Mouse (Mus musculus) heart, adult 18-20 months (tissue): ENCODE results near the gene Smim23. TPM values are rescaled to one million over a fixed set of nuclear protein-coding genes. Genes with fewer than 3 reads are reported as not detected.

Source experiments
- DNase-seq, 2 experiments: peaks; one replicate each; pipeline ENCODE4 v3.0.0; 2021 to 2022; ENCODE audit warnings: mixed read lengths in 1 of 2
- long read RNA-seq, 2 experiments: library from polyadenylated mRNA; stranded (forward); transcript quantifications; one replicate each; pipeline ENCODE4 v2.0.0; 2021
- total RNA-seq, 2 experiments: library from RNA; stranded (reverse); gene quantifications; 2 replicates each; pipeline ENCODE4 v1.2.3; 2021

The Smim23 gene
- not detected for total RNA-seq
- long read RNA-seq, experiment 1: 0 reads
- long read RNA-seq, experiment 2: 0 reads

DNA sequence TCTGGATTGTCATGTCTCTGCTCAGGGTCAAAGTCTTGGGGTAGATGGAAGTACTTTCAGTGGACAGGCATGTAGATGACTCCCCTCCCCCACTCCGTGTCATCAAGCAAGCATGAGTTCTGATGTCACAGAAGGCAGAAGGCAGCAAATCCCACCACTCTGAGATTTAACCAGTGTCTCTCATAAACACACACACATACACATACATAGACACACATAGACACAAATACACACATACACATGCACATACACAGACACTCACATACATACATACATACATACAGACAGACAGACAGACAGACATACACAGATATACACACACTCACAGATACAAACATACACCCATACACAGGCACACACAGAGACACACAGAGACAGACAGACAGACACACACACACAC lies at the start of gene Smim23:
Gene Smim23, minus strand, starts transcription at position 101 of the 400 bp plus-strand sequence.
- DNase-seq: no peak

DNA sequence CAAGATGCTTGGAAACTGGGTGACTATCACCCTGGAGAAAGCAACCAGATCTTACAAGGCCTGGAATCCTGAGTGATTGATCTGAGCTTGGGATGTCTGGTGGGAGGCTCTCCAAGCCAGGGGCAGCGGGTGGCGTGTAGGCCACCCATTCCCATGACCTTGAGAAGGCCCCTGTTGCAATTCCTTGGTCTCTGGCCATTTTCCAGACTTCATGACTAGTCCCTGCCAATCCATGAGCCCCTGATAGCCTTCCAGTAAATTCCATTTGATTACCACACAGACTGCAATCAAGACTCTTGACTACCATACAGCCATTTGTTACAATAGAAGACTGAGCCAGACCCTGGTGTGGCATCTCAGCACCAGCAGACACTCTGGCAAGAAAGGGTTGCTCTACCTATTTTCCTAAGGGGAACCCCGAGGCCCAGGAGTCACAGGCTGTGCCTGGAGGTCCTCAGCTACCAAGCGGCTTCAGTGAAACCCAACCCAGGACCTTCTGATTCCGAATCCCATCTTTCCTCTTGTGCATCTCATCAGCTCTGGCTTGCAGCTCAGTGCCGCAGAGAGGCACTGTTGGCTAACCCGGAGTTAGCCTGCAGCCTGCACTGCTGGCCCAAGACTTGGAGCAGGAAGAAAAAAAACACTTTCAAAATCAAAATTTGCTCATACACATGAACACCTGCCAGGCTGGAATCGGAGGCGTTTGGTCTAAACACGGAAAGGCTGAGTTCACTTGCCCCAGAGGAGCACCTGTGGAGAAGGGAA lies 44.4 kb upstream of the Smim23 start:
- DNase-seq: no peak

DNA sequence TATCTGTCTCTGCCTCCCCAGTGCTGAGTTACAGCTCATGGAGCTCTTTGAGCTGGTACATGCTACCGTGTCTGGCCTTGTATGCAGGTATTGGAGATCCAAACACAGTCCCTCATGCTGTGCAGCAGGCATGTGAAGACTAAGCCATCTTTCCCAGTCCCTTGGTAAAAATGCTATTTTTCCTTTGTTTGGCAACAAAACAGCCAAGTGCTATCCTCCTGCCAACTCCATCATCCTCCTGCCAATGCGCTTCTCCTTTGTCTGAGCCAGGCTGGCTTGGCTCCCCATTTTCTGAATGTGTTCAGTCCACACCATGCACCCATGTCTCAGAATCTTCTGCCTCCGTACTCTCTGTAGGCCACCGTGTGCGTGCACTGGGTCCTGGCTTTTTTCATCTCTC lies 40.2 kb upstream of the Smim23 start:
- no peak for DNase-seq

DNA sequence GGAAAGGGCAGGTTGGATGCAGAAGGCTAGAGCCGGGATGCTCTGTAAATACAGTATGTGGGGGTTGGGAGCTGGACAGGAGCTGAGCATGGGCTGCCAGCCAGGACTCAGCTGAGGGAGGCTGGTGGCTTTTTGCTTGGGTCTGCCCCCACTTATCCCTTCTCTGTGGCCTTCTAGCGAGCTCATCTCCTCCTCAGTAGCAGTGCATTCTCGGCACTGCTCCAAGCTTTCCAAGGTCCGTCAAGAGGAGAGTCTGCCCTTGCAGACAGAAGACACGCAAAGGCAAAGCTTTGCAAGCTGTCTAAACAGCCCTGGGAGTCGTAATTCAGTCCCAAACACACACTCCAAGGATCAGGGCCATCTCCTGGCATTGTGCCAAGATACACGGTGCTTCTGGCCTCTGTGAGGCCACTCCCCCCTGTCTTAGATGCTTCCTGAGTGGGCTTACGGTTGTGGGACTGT lies 33.0 kb upstream of the Smim23 start:
- no peak for DNase-seq

DNA sequence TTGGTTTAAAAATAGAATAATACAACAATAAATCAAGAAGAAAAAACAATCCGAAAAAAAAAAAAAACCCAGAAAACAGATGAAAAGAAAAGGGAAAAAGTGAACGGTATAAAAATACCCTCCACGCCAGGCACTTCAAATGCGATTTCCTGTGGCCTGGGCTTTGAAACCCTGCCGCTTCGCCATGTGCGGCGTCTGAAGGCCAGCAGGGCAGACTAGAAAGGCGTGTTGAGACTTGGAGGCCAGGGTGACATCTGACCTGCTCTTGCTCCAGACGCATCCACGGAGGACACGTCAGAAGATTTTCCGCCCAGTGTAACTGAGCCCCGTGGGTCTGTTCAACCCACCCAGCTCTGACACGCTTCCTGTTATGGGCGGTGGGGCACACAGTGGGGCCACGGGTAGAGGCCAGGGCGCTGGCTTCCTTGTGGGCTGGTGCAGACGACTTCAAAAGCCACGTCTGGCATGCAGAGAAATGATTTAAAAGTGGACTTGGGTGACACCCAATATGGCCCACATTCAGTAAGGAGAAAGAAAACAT lies 22.3 kb upstream of the Smim23 start:
- no peak for DNase-seq

DNA sequence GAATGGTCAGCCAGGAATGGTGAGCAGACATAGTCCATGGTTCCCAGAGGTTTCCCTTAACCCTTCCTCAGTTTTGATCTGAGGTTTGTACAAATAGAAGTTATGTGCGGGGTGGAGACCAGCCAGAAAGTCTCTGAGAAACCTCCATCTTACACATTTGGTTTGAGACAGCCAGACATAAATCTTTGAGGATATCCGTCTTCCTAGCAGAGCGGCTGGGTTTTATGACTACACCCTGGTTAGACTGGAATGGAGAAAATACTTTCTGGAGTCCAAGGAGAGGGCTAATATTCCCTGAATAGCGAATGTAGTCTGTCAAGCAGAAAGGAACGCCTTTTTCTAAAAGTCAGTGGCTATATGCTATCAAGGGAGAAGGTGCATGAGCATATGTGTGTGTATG lies 16.8 kb upstream of the Smim23 start:
- DNase-seq: no peak

DNA sequence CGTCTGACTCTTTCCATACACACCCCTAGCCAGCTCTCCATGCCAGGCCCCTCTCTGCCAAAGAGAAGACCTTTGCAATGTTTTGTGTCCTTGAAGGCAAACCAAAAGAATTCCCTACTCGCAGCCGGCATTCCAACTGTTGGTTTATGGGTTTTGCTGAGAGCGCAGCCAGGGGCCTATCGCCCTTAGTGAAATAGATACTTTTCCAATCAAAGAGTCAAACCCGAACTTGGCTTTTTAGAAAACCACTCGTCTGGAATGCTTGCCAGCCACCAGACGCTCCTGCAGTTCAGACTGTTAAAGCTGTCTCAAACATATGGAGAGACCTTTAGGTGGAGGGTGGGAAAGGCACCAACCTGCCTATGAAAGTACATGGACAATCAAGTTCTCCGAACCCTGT lies 15.9 kb upstream of the Smim23 start:
- DNase-seq: no peak

DNA sequence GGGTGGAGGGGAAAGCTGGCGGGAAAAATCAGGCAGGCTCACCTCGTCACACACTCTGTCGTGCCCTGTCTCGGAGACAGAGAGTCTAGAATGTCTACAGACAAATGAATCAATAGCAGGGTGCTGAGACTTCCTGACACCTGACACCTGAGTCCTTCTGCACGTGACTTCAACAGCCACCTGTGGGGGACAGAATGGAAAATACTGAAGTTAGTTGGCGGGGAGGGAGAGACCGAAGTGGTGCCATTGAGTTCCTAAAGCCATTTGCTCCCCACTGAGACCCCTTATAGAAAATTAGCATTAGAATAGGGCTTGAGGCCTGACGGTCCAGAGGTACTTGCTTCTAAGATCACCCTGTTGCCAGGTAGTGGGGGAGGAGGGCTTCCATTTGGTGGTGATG lies 10.6 kb upstream of the Smim23 start:
- no peak for DNase-seq

DNA sequence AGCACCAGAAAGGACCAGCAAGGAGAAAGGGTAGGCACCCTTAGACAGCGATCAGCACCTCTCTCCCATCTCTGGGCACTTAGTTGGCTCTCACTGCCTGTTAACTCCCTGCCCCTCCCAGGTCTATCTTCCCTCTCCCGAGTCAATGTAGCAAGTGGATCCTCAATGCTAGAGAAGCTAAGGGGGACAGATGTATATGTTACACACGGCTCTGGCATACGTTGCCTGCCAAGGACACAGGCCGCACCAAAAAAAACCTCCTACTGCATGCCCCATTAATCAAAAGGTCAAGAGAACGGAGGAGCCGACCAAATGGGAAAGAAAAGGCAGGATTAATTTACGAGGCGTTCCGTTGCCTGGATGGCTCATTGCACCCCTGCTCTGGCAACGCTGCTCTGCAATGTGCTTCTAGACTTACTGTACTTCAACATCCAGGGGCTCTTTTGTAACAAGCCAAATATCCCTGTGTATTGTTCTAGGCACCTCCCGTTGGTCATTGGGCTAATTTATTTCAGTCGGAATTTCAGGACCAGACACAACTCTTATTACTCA lies 10.0 kb upstream of the Smim23 start:
- DNase-seq: no peak

DNA sequence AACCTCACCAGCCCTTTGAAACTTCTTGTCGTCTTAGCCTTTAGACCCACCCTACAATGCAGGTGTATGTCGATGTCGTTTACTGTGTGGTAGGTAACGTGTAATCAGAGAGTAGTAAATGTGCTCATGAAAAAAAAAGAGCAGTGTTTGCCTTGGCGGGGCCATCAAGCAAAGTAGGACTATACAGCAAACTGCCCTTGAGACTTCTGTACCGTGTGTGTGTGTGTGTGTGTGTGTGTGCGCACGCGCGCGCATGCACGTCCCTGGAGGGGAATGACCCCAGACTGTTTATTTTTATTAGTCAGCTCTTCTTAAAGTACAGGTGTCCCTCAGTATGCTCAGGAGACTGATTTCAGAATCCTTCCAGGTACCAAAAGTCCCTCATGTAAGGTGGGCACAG lies 6.8 kb downstream of the Smim23 start:
- DNase-seq: no peak

DNA sequence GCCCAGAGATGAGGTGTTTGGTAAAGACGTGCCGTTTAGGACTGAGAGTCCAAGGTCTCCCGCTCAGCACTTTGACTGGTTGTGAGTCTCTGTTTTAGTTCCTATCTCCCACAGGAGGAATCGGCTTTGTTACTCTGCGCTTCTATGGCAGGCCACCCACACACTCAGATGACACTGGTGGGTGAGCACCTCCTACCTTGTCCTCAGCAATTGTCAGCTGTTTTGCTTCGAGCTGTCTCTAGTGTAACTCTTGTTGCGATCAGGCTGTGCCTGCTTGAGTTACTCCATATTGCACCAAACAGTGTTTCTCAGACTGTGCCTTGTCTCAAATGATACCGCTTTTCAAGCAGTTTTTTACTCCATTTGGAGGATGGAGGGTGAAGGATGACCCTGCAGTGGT lies 10.1 kb downstream of the Smim23 start:
- DNase-seq: no peak

DNA sequence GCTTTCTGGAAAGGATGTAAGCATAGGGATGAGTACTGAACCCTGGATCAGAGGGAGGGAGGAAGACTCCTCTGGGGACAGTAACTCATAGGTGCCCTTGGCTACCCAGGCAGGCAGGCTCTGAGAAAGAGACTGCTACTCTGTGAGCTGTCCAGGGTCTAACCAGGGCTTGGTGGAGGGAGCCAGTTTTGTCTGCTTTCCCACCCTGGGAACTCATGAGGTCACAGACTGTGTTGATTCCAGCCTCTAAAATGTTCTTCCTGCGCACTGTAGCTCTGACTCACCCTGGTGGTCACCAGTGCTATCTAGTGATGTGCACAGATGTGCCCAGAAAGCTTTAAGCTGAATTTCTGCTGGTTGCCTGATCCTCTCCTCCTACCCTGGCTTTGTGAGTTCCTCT lies 15.3 kb downstream of the Smim23 start:
- DNase-seq: no peak

DNA sequence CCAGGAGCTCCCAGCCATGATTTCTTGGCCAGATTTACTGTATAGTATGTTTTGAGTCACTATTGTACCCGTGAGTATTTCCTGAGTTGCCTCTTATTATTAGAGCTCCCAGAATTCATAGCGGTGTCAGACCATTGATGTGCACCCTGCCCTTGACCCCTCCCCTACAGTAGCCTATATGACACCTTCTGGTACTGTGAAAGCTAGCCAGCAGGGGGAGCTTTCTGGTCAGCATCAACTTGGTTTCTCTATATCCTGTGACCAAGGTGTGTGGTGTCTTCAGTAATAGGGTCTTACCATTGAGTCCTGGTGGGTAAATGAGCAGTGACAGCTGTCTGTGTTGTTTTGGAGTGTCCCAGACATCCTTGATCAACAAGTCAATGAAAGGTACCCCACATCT lies 18.4 kb downstream of the Smim23 start:
- peak; percentile 26 to 69 for DNase-seq

DNA sequence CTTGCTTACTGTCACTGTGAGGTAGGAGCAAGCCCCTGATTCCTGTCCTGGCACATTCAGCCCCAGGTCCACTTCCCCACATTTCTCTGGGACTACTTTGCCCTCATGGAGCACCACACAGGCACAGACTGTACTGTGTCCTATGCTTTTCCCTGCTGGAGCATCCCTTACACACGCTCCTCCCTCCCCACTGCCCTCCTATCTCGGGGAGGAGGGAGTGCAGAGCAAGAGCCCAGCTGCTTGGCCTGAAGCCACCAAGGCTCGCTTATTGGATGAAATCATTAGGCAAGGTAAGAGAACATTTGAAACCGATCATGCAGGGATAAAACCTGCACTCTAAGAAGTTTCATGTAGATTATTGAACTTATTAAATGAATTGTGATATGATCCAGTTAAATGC lies 20.7 kb downstream of the Smim23 start:
- DNase-seq: no peak

DNA sequence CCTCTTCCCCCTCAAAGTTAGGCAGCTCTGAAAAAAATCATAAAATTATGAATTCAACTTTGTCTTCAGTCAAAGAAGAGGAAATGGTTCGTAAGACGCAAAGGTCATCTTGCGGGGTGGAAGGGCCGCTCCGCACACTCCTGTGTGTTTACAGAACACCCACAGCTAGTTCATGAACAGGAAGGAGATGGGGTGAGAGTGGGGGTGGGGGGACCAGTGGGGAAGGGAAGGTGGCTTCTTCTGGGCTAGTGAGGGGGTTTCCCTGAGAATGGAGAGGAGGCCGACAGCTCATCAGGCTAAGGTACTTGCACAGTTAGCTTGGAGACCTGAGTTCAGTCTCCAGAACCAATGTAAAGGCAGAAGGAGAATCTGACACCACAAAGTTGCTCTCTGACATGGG lies 22.7 kb downstream of the Smim23 start:
- DNase-seq: no peak

DNA sequence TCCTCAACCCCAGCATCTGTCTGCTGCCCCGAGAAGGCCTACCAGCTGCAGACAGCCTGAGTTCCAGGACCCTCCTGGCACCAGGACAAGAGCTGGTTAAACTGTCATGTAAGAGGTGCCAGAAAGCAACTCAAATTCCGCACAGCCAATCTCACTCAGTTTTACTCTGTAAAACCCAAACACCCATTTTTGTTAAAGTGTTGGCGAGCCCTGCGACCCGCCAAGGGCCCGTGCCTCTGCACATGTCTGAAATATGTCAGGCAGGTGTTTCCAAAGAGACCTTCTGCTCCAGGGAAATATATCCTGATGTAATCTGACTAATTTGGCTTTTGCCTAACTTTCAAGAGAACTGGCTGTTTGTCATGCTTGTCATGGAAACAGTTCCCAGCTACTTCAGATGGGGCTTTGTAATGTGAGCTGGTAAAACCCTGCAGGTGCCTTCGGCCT lies 23.5 kb downstream of the Smim23 start:
- DNase-seq: no peak

DNA sequence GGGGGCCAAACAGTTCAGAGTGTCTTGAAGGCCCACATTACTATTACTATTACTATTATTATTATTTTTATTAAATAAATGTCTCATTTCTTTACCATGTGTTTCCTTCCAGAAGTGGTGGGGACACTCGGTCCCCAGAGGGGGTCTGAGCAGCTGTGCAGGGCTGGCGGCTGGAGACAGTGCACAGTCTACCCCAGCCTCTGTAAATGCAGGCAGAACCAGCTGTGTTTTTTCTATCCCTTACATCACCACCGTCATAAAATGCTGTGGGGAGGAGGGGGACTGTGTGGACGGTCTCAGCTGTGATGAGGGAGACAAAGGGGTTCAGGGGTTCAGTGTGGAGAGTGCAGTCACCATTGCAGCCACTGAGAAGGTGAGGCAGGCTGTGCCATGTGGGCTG lies 26.0 kb downstream of the Smim23 start:
- no peak for DNase-seq

DNA sequence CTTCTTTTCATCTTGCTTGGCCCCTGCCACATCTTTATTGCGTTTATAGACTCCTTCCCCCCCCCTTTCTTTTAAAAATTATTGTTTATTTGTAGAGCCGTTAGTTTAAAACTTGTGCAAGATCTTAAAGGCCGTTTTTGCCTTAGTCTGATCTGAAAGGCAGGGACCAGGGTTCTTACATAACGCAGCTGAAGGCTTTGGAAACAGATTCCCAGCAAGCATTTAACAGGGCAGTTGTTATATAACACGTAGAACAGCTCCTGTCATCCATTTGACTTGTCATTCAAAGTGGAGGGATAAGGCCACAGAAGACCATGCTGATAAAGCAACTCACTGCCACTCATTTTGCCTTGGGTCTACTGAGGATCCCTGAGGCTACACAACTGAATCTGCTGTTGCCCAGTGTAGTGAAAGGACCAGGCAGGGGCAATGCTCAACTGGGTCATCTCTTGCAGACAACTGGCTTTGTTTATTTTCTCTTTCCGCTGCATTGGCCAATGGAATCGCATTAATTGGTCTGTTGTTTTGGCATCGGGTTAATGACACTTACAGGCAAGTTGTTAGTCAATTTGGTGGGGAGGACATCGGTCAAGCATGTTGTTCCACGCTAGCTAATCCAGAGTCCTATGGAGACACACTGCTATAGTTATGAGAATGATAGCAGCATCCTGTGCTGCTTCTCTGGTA lies 29.5 kb downstream of the Smim23 start:
- DNase-seq: no peak

DNA sequence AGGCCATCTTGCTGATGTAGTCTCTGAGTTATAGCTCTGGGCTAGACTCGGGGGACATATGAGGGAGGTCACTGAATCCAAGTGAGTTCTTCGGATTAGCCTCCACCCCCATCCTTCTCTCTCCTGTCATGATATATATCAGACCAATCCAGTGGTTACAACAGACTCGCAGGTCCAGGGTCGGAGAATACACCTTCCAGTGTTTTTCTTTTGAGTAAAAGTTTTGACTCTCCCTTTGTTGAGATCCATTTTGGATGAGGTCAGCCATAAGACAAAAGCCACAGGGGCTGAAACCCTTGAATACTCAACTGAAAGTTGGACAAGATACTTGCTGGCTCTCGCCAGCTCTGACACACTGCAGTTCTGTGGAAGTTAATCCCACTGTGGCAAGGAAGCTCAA lies 38.2 kb downstream of the Smim23 start:
- DNase-seq: no peak

DNA sequence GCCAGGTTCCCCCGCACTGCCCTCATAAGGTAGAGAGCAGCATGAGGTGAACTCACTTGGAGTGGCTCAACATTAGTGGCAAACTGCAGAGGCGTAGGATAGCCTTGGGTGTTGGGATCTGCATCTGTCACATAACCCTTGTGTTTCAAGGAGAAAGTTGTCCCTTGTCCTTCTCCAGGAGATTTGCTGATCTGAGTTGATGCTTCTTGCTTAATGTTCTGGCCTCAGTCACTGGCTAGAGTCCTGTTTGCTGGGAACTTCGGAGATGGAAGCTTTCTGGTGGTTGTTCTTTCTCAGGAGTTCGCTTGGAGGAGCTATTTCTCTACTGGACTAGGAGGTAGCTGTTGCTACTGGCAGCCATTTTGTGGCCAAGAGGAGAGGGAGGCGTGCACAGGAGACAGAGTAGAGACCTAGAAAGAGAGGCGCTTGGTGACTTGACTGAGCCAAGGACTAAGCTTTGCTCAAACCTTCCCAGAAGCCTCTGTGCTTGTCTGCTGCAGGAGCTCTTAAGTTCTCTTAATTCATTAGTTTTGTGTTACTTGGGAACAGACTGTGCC lies 38.7 kb downstream of the Smim23 start:
- DNase-seq: no peak

DNA sequence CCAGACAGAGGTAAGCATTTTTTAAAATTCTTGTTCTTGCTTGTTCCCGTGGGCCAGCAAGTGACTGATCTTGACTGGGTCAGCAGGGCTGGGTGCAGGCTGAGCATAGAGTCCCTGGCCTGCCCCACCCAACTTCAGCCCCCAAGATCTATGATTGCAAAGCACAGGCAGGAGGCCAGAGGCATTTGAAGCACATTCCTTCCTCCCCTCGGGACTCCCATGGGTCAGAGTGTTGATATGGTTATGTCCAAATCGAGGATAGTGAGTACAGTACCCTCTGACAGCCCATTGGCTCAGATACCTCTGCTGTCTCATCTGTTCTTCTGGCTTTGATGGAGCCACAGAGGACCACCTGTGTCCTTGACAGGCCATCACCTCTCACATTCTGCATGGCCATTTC lies 41.7 kb downstream of the Smim23 start:
- peak in 1 of 2 experiments; percentile 20 for DNase-seq

DNA sequence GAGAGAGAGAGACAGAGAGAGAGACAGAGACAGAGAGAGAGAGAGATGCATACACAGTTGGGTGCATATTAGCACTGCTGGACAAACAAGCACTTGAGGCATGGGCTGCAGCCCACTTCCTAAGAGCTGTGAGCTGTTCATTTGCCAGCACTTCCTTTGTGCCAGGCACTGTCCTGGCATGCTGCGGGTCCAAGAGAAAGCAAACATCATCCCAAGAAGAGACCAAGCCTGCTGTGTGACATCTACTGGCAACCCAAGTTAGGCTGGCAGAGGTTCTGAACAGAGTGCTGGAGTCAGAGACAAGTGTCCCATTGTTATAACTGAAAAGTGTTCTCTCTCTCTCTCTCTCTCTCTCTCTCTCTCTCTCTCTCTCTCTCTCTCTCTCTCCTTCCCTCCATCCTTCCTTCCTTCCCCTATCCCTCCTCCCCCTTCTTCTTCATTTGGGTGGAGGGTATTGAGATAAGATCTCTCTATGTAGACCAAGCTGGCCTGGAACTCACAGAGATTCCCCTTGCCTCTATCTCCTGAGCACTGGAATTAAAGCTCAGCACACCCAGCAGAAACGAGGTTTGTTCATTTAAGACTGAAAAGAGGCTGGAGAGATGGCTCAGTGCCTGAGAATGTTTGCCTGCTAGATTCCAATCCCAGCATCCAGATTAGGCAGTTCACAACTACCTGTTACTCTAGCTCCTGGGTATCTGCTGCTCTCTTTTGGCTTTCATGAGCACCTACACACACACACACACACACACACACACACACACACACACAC lies 42.6 kb downstream of the Smim23 start:
- DNase-seq: no peak
